In the genomic region with DNA sequence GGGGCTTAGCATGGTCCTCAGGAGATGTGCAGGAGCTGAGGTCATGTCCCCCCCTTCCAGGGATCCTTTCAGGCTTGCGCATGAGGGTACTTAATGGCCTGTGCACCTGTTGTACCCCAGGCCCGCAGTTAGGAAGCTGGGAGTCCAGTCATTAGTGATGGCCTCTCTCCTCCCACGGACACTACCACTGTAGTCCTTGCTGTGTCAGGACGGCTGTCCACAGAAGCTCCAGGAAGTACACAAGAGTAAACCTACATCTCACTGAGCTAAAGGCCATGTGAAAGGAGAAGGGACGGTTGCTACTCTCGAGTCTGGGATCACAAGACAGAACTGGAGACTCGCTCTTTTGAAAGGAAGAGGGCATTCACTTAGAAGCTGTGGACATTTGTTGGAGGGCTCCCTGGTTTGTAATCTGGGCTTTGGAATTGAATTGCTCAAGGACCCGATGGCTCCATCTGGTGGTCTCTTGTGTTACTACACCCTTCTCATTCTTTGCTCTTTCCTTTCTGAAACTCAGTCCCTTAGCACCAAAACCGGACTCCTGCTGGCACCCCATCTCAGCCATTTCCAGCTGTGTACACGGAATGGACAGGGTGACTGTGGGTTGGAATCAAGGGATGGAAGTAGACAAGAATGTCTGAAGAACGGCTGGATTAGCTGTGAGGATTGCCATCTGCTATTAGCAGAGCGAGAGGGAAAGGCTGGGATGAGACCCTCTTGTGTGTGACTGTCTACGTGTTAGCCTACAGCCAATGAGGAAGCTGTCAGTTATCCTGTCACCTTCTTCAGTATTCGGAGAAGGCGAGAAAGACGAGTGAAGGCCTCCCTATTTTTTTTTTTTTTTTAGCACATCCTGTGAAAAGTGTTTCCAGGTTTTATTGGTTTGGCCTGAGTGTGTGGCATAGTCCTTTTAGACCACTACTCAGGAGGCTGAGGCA, we compare ENCODE assay signal across 7 mouse cellular contexts. TPM values are rescaled to one million over a fixed set of nuclear protein-coding genes. Genes with fewer than 3 reads are reported as not detected.
DNase-seq lines count a peak whose midpoint lies in the region; ATAC-seq and TF ChIP-seq lines count a peak whose summit lies in the region.

No protein-coding gene starts in this region.

- DNase-seq in adrenal gland, adult (ENCODE audit: inconsistent age in 2 of 2, low spot score in 1 of 2): peak; percentile 57 to 92
- DNase-seq in gastrocnemius, postnatal 14 days: peak; percentile 68
- peak; percentile 74 to 80 for DNase-seq in left cerebral cortex, adult 2 months (ENCODE audit: extremely low spot score in 1 of 2, low spot score in 2 of 2)

- peaks cover 1% of the 10 kb centered on the region; the same call in 1 of the 2 replicates for H3K4me1 ChIP-seq in cortical plate, adult 2 months (ENCODE audit: control insufficient read depth, insufficient read depth, low read length)
- H3K4me1 ChIP-seq in intestine, embryonic 15.5 days (replicated peaks): no peaks in the 10 kb centered on the region
- no peaks in the 10 kb centered on the region for H3K4me1 ChIP-seq in small intestine, adult 2 months (ENCODE audit: control insufficient read depth, insufficient read depth, insufficient read length, low read length)

- no peak for TF ChIP-seq POLR2A in cortical plate, adult 2 months (IDR thresholded peaks at IDR 0.05; ENCODE audit: extremely low read depth, insufficient read depth, low read length)
- no peak for TF ChIP-seq POLR2A in small intestine, adult 2 months (IDR thresholded peaks at IDR 0.05; ENCODE audit: low read depth, low read length)

- ATAC-seq in intestine, embryonic 15.5 days: peak; percentile 42
- ATAC-seq in megakaryocyte progenitor cell, adult 5-6 weeks (replicated peaks; ENCODE audit: poor library complexity): peak; percentile 85

- H3K9ac ChIP-seq in intestine, embryonic 15.5 days: no peak overlapping the region

- H3K27me3 ChIP-seq in intestine, embryonic 15.5 days (replicated peaks): no peaks in the 10 kb centered on the region
- H3K27me3 ChIP-seq in small intestine, adult 2 months (ENCODE audit: control insufficient read depth, insufficient read depth, low read length): no peaks in the 10 kb centered on the region

- H3K36me3 ChIP-seq in intestine, embryonic 15.5 days: no peaks in the 10 kb centered on the region
- H3K36me3 ChIP-seq in small intestine, adult 2 months (ENCODE audit: control insufficient read depth, insufficient read depth, low read length): no peaks in the 10 kb centered on the region

- no peak overlapping the region for H3K4me2 ChIP-seq in intestine, embryonic 15.5 days (replicated peaks)

- no peaks in the 10 kb centered on the region for H3K9me3 ChIP-seq in intestine, embryonic 15.5 days

- no peak overlapping the region for H3K27ac ChIP-seq in cortical plate, adult 2 months (ENCODE audit: insufficient read depth, low read length)
- H3K27ac ChIP-seq in intestine, embryonic 15.5 days: no peak overlapping the region
- H3K27ac ChIP-seq in left cerebral cortex, adult 2 months: no peak overlapping the region
- no peak overlapping the region for H3K27ac ChIP-seq in small intestine, adult 2 months (ENCODE audit: insufficient read depth, low read depth, low read length)

- no peak overlapping the region for H3K4me3 ChIP-seq in cortical plate, adult 2 months (ENCODE audit: insufficient read depth, low read length)
- H3K4me3 ChIP-seq in intestine, embryonic 15.5 days (replicated peaks): no peak overlapping the region
- no peak overlapping the region for H3K4me3 ChIP-seq in left cerebral cortex, adult 2 months
- H3K4me3 ChIP-seq in small intestine, adult 2 months (ENCODE audit: low read depth, low read length): no peak overlapping the region

- peak; percentile 63 for TF ChIP-seq CTCF in cortical plate, adult 2 months (IDR thresholded peaks at IDR 0.05; ENCODE audit: extremely low read depth, insufficient read depth, low read length)
- peak; percentile 95 for TF ChIP-seq CTCF in left cerebral cortex, adult 2 months (IDR thresholded peaks at IDR 0.05)
- TF ChIP-seq CTCF in small intestine, adult 2 months (IDR thresholded peaks at IDR 0.05; ENCODE audit: extremely low read depth, insufficient read length, insufficient replicate concordance, low read depth, low read length): peak; percentile 52; the same call in 1 of the 2 replicates

- intact Hi-C loops in gastrocnemius, postnatal 14 days (cut with DNase I; ENCODE audit: low total_unique reads): loop anchor here (2.0 kb wide), 1 partner anchor 60 kb away; no protein-coding TSS in a partner anchor
- intact Hi-C loops in left cerebral cortex, adult 2 months (cut with DNase I): loop anchor here (1.0 to 5.0 kb wide), 2 partner anchors 47 to 59 kb away; no protein-coding TSS in a partner anchor

- WGBS in intestine, embryonic 15.5 days: 43% methylated on average over 16 of the region's 16 CpGs
- 33% methylated on average over 16 of the region's 16 CpGs for WGBS in small intestine, adult 2 months

RNA-seq across cellular contexts. Expression of a gene that starts 1.4 kb away (rescaled TPM):
- polyA plus RNA-seq in cortical plate, adult 2 months (2012; rRNA removed): 0.21 and 0.25 TPM in 2 replicates
- total RNA-seq in gastrocnemius, postnatal 14 days (2021): not detected
- 14.6 and 37.0 TPM in 2 replicates for polyA plus RNA-seq in intestine, embryonic 15.5 days (2015; fragmentation: Nextera tagmentation; extraction: Ambion mirVana)
- total RNA-seq in left cerebral cortex, adult 2 months (2021): under 1 TPM in 1 of 2 experiments, not detected in 1; 0.35 TPM
- 1.0 and 4.4 TPM in 2 replicates for total RNA-seq in megakaryocyte progenitor cell, adult 5-6 weeks (2015)
- 0.25 and 0.91 TPM in 2 replicates for total RNA-seq in megakaryocyte progenitor cell, adult 5-6 weeks (2017)
- 0.28 and 23.3 TPM in 2 replicates for polyA plus RNA-seq in small intestine, adult 2 months (2012; rRNA removed)

RNA-seq across cellular contexts. Expression of a gene that starts 3.0 kb away (rescaled TPM):
- polyA plus RNA-seq in cortical plate, adult 2 months (2012; rRNA removed): 0.46 and 0.93 TPM in 2 replicates
- total RNA-seq in gastrocnemius, postnatal 14 days (2021): not detected
- polyA plus RNA-seq in intestine, embryonic 15.5 days (2015; fragmentation: Nextera tagmentation; extraction: Ambion mirVana): not detected in 2 replicates
- total RNA-seq in left cerebral cortex, adult 2 months (2021): 1 to 10 TPM; 1.6 to 3.0 TPM
- total RNA-seq in megakaryocyte progenitor cell, adult 5-6 weeks (2015): 0.05 TPM in 1 of 2 replicates, not detected in the other
- total RNA-seq in megakaryocyte progenitor cell, adult 5-6 weeks (2017): 0.03 and 0.08 TPM in 2 replicates
- polyA plus RNA-seq in small intestine, adult 2 months (2012; rRNA removed): 0.04 TPM in 1 of 2 replicates, not detected in the other

RNA-seq across cellular contexts. Expression of a gene that starts 21.1 kb away (rescaled TPM):
- polyA plus RNA-seq in cortical plate, adult 2 months (2012; rRNA removed): 23.5 and 25.7 TPM in 2 replicates
- total RNA-seq in gastrocnemius, postnatal 14 days (2021): 10 to 100 TPM; 15.2 to 15.3 TPM
- 44.5 and 47.8 TPM in 2 replicates for polyA plus RNA-seq in intestine, embryonic 15.5 days (2015; fragmentation: Nextera tagmentation; extraction: Ambion mirVana)
- total RNA-seq in left cerebral cortex, adult 2 months (2021): 10 to 100 TPM; 10.2 to 13.0 TPM
- total RNA-seq in megakaryocyte progenitor cell, adult 5-6 weeks (2015): 2,686 and 2,904 TPM in 2 replicates
- 1,309 and 1,334 TPM in 2 replicates for total RNA-seq in megakaryocyte progenitor cell, adult 5-6 weeks (2017)
- polyA plus RNA-seq in small intestine, adult 2 months (2012; rRNA removed): 11.2 and 22.6 TPM in 2 replicates

RNA-seq across cellular contexts. Expression of a gene that starts 45.0 kb away (rescaled TPM):
- polyA plus RNA-seq in cortical plate, adult 2 months (2012; rRNA removed): 152 and 207 TPM in 2 replicates
- total RNA-seq in gastrocnemius, postnatal 14 days (2021): 100 to 1,000 TPM; 166 to 195 TPM
- 121 and 122 TPM in 2 replicates for polyA plus RNA-seq in intestine, embryonic 15.5 days (2015; fragmentation: Nextera tagmentation; extraction: Ambion mirVana)
- 10 to 100 TPM; 32.9 to 47.1 TPM for total RNA-seq in left cerebral cortex, adult 2 months (2021)
- not detected in 2 replicates for total RNA-seq in megakaryocyte progenitor cell, adult 5-6 weeks (2015)
- total RNA-seq in megakaryocyte progenitor cell, adult 5-6 weeks (2017): not detected in 2 replicates
- polyA plus RNA-seq in small intestine, adult 2 months (2012; rRNA removed): 76.2 and 91.8 TPM in 2 replicates

Comparison
In these comparisons a context has a peak if more than half of its experiments do, and no peak if none do; other contexts are left out.
1. RNA of a gene that starts 21.1 kb away (total RNA-seq): 1,309 to 2,904 TPM in megakaryocyte progenitor cell, adult 5-6 weeks; 15.2 to 15.3 TPM in gastrocnemius, postnatal 14 days and 10.2 to 13.0 TPM in left cerebral cortex, adult 2 months; every median in the first group is over 10 times any median in the second.
2. Peak in every context shown above with its lines, with median percentiles within 50 percentile points of each other: DNase-seq and CTCF ChIP-seq.